Mouse (Mus musculus): ENCODE measurements around the gene Adgrf2.

- no peak for TF ChIP-seq POLR2A (IDR thresholded peaks at IDR 0.05; ENCODE audit: insufficient read length, low read depth)
- no peak for TF ChIP-seq USF1 (IDR thresholded peaks at IDR 0.05; ENCODE audit: low read depth)
These were observed 39.8 kb downstream of the Adgrf2 start for GRCm38 (mm10) chr17:42702198-42702597.
